Mouse (Mus musculus) stomach, embryonic 16.5 days (tissue): ENCODE data around the gene Wfdc15a. TPM values are rescaled to one million over a fixed set of nuclear protein-coding genes. Genes with fewer than 3 reads are reported as not detected.
A peak's percentile ranks its signal among the peaks of the same experiment; 100 is the strongest.

Experiments used
- ATAC-seq: fragments of 200-750 bp; cut with Nextera tagmentation; 2 replicates; pipeline ENCODE4 v1.8.0; 2017; ENCODE audit warnings: moderate number of reproducible peaks, moderate TSS enrichment; ENCODE audit not compliant: insufficient read depth, low FRiP score
- H3K27ac ChIP-seq: fragments of 300-500 bp; sonication (generic); 2 replicates; pipeline ENCODE4 v1.5.1; 2014; ENCODE audit warnings: low read length
- H3K27me3 ChIP-seq: fragments of 300-500 bp; sonication (generic); 2 replicates; pipeline ENCODE4 v1.6.1; 2014; ENCODE audit warnings: low read length, control low read depth, mixed read lengths; ENCODE audit not compliant: control insufficient read depth, insufficient read depth
- H3K36me3 ChIP-seq: fragments of 300-500 bp; sonication (generic); 2 replicates; pipeline ENCODE4 v1.6.1; 2014; ENCODE audit warnings: low read length; ENCODE audit not compliant: control insufficient read depth, insufficient read depth
- H3K4me1 ChIP-seq: fragments of 300-500 bp; sonication (generic); 2 replicates; pipeline ENCODE4 v1.6.1; 2014; ENCODE audit warnings: low read length, control low read depth, mixed read lengths; ENCODE audit not compliant: control insufficient read depth, insufficient read depth
- H3K4me2 ChIP-seq: fragments of 300-500 bp; sonication (generic); 2 replicates; pipeline ENCODE4 v1.6.1; 2014; ENCODE audit warnings: low read depth, low read length, mixed read lengths
- H3K4me3 ChIP-seq: fragments of 300-500 bp; sonication (generic); replicated peaks from 2 replicates; pipeline ENCODE4 v1.5.1; 2014; ENCODE audit warnings: mild to moderate bottlenecking, low read length
- H3K9ac ChIP-seq: fragments of 300-500 bp; sonication (generic); 2 replicates; pipeline ENCODE4 v1.6.1; 2014; ENCODE audit warnings: low read length
- H3K9me3 ChIP-seq: fragments of 300-500 bp; sonication (generic); replicated peaks from 2 replicates; pipeline ENCODE4 v1.6.1; 2016; ENCODE audit warnings: low read length, control low read depth; ENCODE audit not compliant: control insufficient read depth
- WGBS: fragments of 180-500 bp; shearing (Covaris S2); extraction: QIAGEN DNeasy Blood & Tissue Kit; methylation state at CpG from one replicate; pipeline ENCODE4 v1.1.7; 2014; 5-methylcytosine and 5-hydroxymethylcytosine counted together
- polyA plus RNA-seq: library from polyadenylated mRNA; unstranded; fragments of >200 nt; fragmentation: Nextera tagmentation; extraction: Ambion mirVana; gene quantifications from 2 replicates; pipeline ENCODE4 v1.2.1, GENCODE M21; 2015

The Wfdc15a gene
- polyA plus RNA-seq, 1 experiment from 2014 or later = not detected

- Histone ChIP-seq H3K4me2 (peak overlapping the region; percentile 56), H3K4me1 (peaks cover 15% of the 10 kb centered on the region), H3K36me3 (no peaks in the 10 kb centered on the region), H3K27ac (no peak overlapping the region), H3K27me3 (peaks cover 61% of the 10 kb centered on the region), H3K4me3 (peak overlapping the region; percentile 39), H3K9me3 (no peaks in the 10 kb centered on the region), H3K9ac (no peak overlapping the region)
- no peak for ATAC-seq
- WGBS = 8% methylated on average over 42 of the region's 42 CpGs
Observed at GRCm38 (mm10) chr2:164168571-164168946, 31.4 kb downstream of the Wfdc15a start.

GRCm38 (mm10) chr2:164167752-164168570, 32.0 kb downstream of the Wfdc15a start:
- peak overlapping the region; percentile 56 for H3K4me2 ChIP-seq
- no peak overlapping the region for H3K27ac ChIP-seq
- no peaks in the 10 kb centered on the region for H3K9me3 ChIP-seq
- H3K4me1 ChIP-seq = peaks cover 15% of the 10 kb centered on the region
- 9% methylated on average over 90 of the region's 90 CpGs for WGBS
- H3K36me3 ChIP-seq = no peaks in the 10 kb centered on the region
- H3K27me3 ChIP-seq = peaks cover 58% of the 10 kb centered on the region
- H3K9ac ChIP-seq = no peak overlapping the region
- peak overlapping the region; percentile 39 for H3K4me3 ChIP-seq
- no peak; the same call in 1 of the 2 replicates for ATAC-seq

GRCm38 (mm10) chr2:164164941-164165340, 35.0 kb downstream of the Wfdc15a start:
- no peak for ATAC-seq

GRCm38 (mm10) chr2:164161515-164162055, 38.3 kb downstream of the Wfdc15a start:
- H3K9me3 ChIP-seq = no peaks in the 10 kb centered on the region
- no peak for ATAC-seq
- no peaks in the 10 kb centered on the region for H3K4me1 ChIP-seq
- no peak overlapping the region for H3K4me3 ChIP-seq
- H3K27ac ChIP-seq = no peak overlapping the region
- 66% methylated on average over 11 of the region's 11 CpGs for WGBS
- no peak overlapping the region for H3K9ac ChIP-seq
- no peaks in the 10 kb centered on the region for H3K36me3 ChIP-seq
- no peak overlapping the region for H3K4me2 ChIP-seq
- H3K27me3 ChIP-seq = peaks cover 5% of the 10 kb centered on the region

More at GRCm38 (mm10) chr2:164164941-164165340, 35.0 kb downstream of the Wfdc15a start:
- WGBS = 88% methylated on average over 5 of the region's 5 CpGs
- Histone ChIP-seq H3K4me1 (peaks cover 8% of the 10 kb centered on the region; the same call in 1 of the 2 replicates), H3K4me3 (no peak overlapping the region), H3K27ac (no peak overlapping the region), H3K4me2 (no peak overlapping the region), H3K36me3 (no peaks in the 10 kb centered on the region), H3K27me3 (peaks cover 37% of the 10 kb centered on the region), H3K9ac (no peak overlapping the region), H3K9me3 (no peaks in the 10 kb centered on the region)

GRCm38 (mm10) chr2:164158838-164159237, 41.1 kb downstream of the Wfdc15a start:
- 81% methylated on average over 2 of the region's 2 CpGs for WGBS

GRCm38 (mm10) chr2:164156158-164156557, 43.8 kb downstream of the Wfdc15a start:
- no peaks in the 10 kb centered on the region for H3K4me1 ChIP-seq
- H3K9ac ChIP-seq = no peak overlapping the region
- no peak for ATAC-seq
- no peak overlapping the region for H3K4me3 ChIP-seq
- H3K27ac ChIP-seq = no peak overlapping the region
- peaks cover 7% of the 10 kb centered on the region; the same call in 1 of the 2 replicates for H3K36me3 ChIP-seq
- 85% methylated on average over 7 of the region's 7 CpGs for WGBS
- H3K9me3 ChIP-seq = no peaks in the 10 kb centered on the region
- H3K27me3 ChIP-seq = no peaks in the 10 kb centered on the region
- no peak overlapping the region for H3K4me2 ChIP-seq

More at GRCm38 (mm10) chr2:164158838-164159237, 41.1 kb downstream of the Wfdc15a start:
- Histone ChIP-seq H3K36me3 (no peaks in the 10 kb centered on the region), H3K4me2 (no peak overlapping the region), H3K9me3 (no peaks in the 10 kb centered on the region), H3K27me3 (no peaks in the 10 kb centered on the region), H3K4me1 (no peaks in the 10 kb centered on the region), H3K27ac (no peak overlapping the region), H3K4me3 (no peak overlapping the region), H3K9ac (no peak overlapping the region)
- no peak for ATAC-seq

- Histone ChIP-seq H3K9ac (no peak overlapping the region), H3K27ac (no peak overlapping the region)
- 92% methylated on average over 10 of the region's 10 CpGs for WGBS
Observed at GRCm38 (mm10) chr2:164154007-164154406, 45.9 kb downstream of the Wfdc15a start.

GRCm38 (mm10) chr2:164152341-164152740, 47.6 kb downstream of the Wfdc15a start:
- WGBS = 92% methylated on average over 11 of the region's 11 CpGs
- H3K9me3 ChIP-seq = no peaks in the 10 kb centered on the region
- no peak overlapping the region for H3K4me2 ChIP-seq
- no peak for ATAC-seq
- no peak overlapping the region for H3K27ac ChIP-seq
- no peak overlapping the region for H3K9ac ChIP-seq
- H3K27me3 ChIP-seq = no peaks in the 10 kb centered on the region
- peaks cover 7% of the 10 kb centered on the region; the same call in 1 of the 2 replicates for H3K36me3 ChIP-seq
- no peaks in the 10 kb centered on the region for H3K4me1 ChIP-seq
- H3K4me3 ChIP-seq = no peak overlapping the region

More at GRCm38 (mm10) chr2:164154007-164154406, 45.9 kb downstream of the Wfdc15a start:
- ATAC-seq = no peak
- Histone ChIP-seq H3K4me1 (no peaks in the 10 kb centered on the region), H3K27me3 (no peaks in the 10 kb centered on the region), H3K9me3 (no peaks in the 10 kb centered on the region), H3K36me3 (peaks cover 7% of the 10 kb centered on the region; the same call in 1 of the 2 replicates), H3K4me2 (no peak overlapping the region), H3K4me3 (no peak overlapping the region)

- 45% methylated on average over 14 of the region's 14 CpGs for WGBS
- no peaks in the 10 kb centered on the region for H3K4me1 ChIP-seq
- H3K36me3 ChIP-seq = peaks cover 7% of the 10 kb centered on the region; the same call in 1 of the 2 replicates
- no peak overlapping the region for H3K27ac ChIP-seq
- H3K9me3 ChIP-seq = no peaks in the 10 kb centered on the region
- no peak overlapping the region for H3K4me3 ChIP-seq
- H3K4me2 ChIP-seq = no peak overlapping the region
- H3K9ac ChIP-seq = no peak overlapping the region; the same call in 1 of the 2 replicates
- no peaks in the 10 kb centered on the region for H3K27me3 ChIP-seq
- no peak for ATAC-seq
Observed at GRCm38 (mm10) chr2:164150086-164150760, 49.7 kb downstream of the Wfdc15a start.
